Mouse (Mus musculus): ENCODE measurements around the gene Gdf9.
"Not testable (repeated sequence)": the region's sequence is repeated elsewhere in the genome, so short reads cannot be mapped to it uniquely, and the experiment has no call there.

Gdf9 gene

GRCm38 (mm10) chr11:53430670-53431346 is at the start of gene Gdf9, which contains the start of gene Uqcrq:
Gene Gdf9 (plus strand): TSS chr11:53431023.
Gene Uqcrq (minus strand): TSS chr11:53430831.
- DNase-seq: peak; percentile 98

- DNase-seq: no peak
These were observed 46.9 kb upstream of the Gdf9 start for GRCm38 (mm10) chr11:53383758-53384428.

GRCm38 (mm10) chr11:53393856-53394255 is 37.0 kb upstream of the Gdf9 start:
- DNase-seq: no peak

GRCm38 (mm10) chr11:53403638-53404037 is 27.2 kb upstream of the Gdf9 start:
- no peak for DNase-seq

GRCm38 (mm10) chr11:53411738-53412137 is 19.1 kb upstream of the Gdf9 start:
- no peak for DNase-seq

GRCm38 (mm10) chr11:53413871-53414270 is 17.0 kb upstream of the Gdf9 start:
- no peak for DNase-seq

GRCm38 (mm10) chr11:53418048-53418447 is 12.8 kb upstream of the Gdf9 start:
- no peak for DNase-seq

GRCm38 (mm10) chr11:53423036-53423435 is 7.8 kb upstream of the Gdf9 start, which contains the start of gene Leap2:
Gene Leap2 (minus strand): TSS chr11:53423170.
- DNase-seq: no peak

GRCm38 (mm10) chr11:53424826-53425225 is 6.0 kb upstream of the Gdf9 start:
- no peak for DNase-seq

GRCm38 (mm10) chr11:53425251-53425650 is 5.6 kb upstream of the Gdf9 start:
- no peak for DNase-seq

GRCm38 (mm10) chr11:53425711-53426255 is 5.0 kb upstream of the Gdf9 start:
- DNase-seq: no peak

- DNase-seq: not testable (repeated sequence)
These were observed 3.9 kb upstream of the Gdf9 start for GRCm38 (mm10) chr11:53426914-53427313.

GRCm38 (mm10) chr11:53427993-53428715 is 2.7 kb upstream of the Gdf9 start:
- no peak for DNase-seq

- no peak for DNase-seq
These were observed 2.1 kb upstream of the Gdf9 start for GRCm38 (mm10) chr11:53428716-53429057.

- no peak for DNase-seq
These were observed 1.6 kb upstream of the Gdf9 start for GRCm38 (mm10) chr11:53429182-53429581.

GRCm38 (mm10) chr11:53430300-53430669 is 538 bp upstream of the Gdf9 start:
- DNase-seq: no peak

GRCm38 (mm10) chr11:53431347-53432056 is 679 bp downstream of the Gdf9 start:
- no peak for DNase-seq

- DNase-seq: no peak
These were observed 2.2 kb downstream of the Gdf9 start for GRCm38 (mm10) chr11:53433057-53433456.

- no peak for DNase-seq
These were observed 4.7 kb downstream of the Gdf9 start for GRCm38 (mm10) chr11:53435504-53435903.

- no peak for DNase-seq
These were observed 5.5 kb downstream of the Gdf9 start for GRCm38 (mm10) chr11:53436338-53436737.

GRCm38 (mm10) chr11:53441921-53442320 is 11.1 kb downstream of the Gdf9 start:
- DNase-seq: no peak

GRCm38 (mm10) chr11:53443861-53444260 is 13.0 kb downstream of the Gdf9 start:
- DNase-seq: no peak

GRCm38 (mm10) chr11:53445562-53445961 is 14.7 kb downstream of the Gdf9 start:
- DNase-seq: no peak

All from right cerebral cortex, postnatal 25 days (tissue).